Mouse (Mus musculus) CH12.LX (cell line): Measurements from ENCODE around the gene Lancl1. TPM values are rescaled to one million over a fixed set of nuclear protein-coding genes. Genes with fewer than 3 reads are reported as not detected.

Experiments
- DNase-seq: peaks from one replicate; pipeline ENCODE4 v3.0.0-alpha.2; 2013; ENCODE audit errors: extremely low read depth
- H3K27ac ChIP-seq: 2 replicates; pipeline ENCODE4 v1.5.1; 2012; ENCODE audit warnings: low read depth, mild to moderate bottlenecking, control low read depth, moderate library complexity; ENCODE audit not compliant: insufficient read depth
- H3K27me3 ChIP-seq: replicated peaks from 2 replicates; pipeline ENCODE3; 2012; ENCODE audit warnings: inconsistent platforms
- H3K36me3 ChIP-seq, 2 experiments: replicated peaks in 1 of 2; 2 replicates each; pipeline versions ENCODE3 to v1.6.1; 2012; ENCODE audit warnings: inconsistent platforms in 1 of 2, low read length in 1 of 2, mild to moderate bottlenecking in 1 of 2, mixed read lengths in 1 of 2, moderate library complexity in 1 of 2; ENCODE audit not compliant: control insufficient read depth in 1 of 2, insufficient read depth in 1 of 2
- H3K4me1 ChIP-seq, 2 experiments: 2 replicates each; pipeline ENCODE4 v1.6.1; 2012; ENCODE audit warnings: inconsistent platforms in 1 of 2, moderate library complexity in 1 of 2; ENCODE audit not compliant: insufficient read depth in 2 of 2, control insufficient read depth in 1 of 2
- H3K4me2 ChIP-seq: 2 replicates; pipeline ENCODE4 v1.6.1; 2012; ENCODE audit warnings: low read depth, mild to moderate bottlenecking, control low read depth; ENCODE audit not compliant: poor library complexity, insufficient read depth, severe bottlenecking
- H3K4me3 ChIP-seq, 3 experiments: fragments of 150-350 bp in 1 of 3; sonication (generic) in 1 of 3; replicated peaks in 1 of 3; 2 replicates each; pipeline versions ENCODE3 to v1.5.1; 2011 to 2012; ENCODE audit warnings: low read depth in 2 of 3, low read length in 2 of 3, mild to moderate bottlenecking in 2 of 3, moderate library complexity in 2 of 3, control low read depth in 1 of 3, improper control_type of control experiment in 1 of 3, inconsistent platforms in 1 of 3, mixed read lengths in 1 of 3; ENCODE audit not compliant: poor library complexity in 1 of 3
- H3K79me2 ChIP-seq: replicated peaks from 2 replicates; pipeline ENCODE4 v1.6.1; 2012; ENCODE audit warnings: mild to moderate bottlenecking, moderate library complexity; ENCODE audit not compliant: control insufficient read depth, poor library complexity, insufficient read depth, severe bottlenecking; ENCODE audit errors: extremely low read depth
- H3K9ac ChIP-seq: 2 replicates; pipeline ENCODE4 v1.6.1; 2012; ENCODE audit warnings: low read depth, mild to moderate bottlenecking, control low read depth, moderate library complexity; ENCODE audit not compliant: insufficient read depth
- H3K9me3 ChIP-seq: replicated peaks from 2 replicates; pipeline ENCODE3; 2012; ENCODE audit warnings: low read length, inconsistent platforms, mixed read lengths
- BHLHE40 ChIP-seq: IDR thresholded peaks from 2 replicates; pipeline ENCODE4 v1.6.1; 2011; ENCODE audit warnings: mild to moderate bottlenecking, low read depth, low read length, improper control_type of control experiment
- CHD1 ChIP-seq: IDR thresholded peaks from 2 replicates; pipeline ENCODE4 v1.6.1; 2012; ENCODE audit warnings: low read depth, low read length, improper control_type of control experiment, inconsistent platforms
- CTCF ChIP-seq, 2 experiments: IDR thresholded peaks in 1 of 2; conservative IDR thresholded peaks in 1 of 2; 2 replicates each; pipeline ENCODE4 v1.5.1; 2011 to 2012; ENCODE audit warnings: low read depth in 2 of 2, low read length in 2 of 2, improper control_type of control experiment in 1 of 2, inconsistent platforms in 1 of 2, mild to moderate bottlenecking in 1 of 2, moderate library complexity in 1 of 2
- E2F4 ChIP-seq: IDR thresholded peaks from 2 replicates; pipeline ENCODE4 v1.6.1; 2011; ENCODE audit warnings: low read depth, low read length, improper control_type of control experiment; ENCODE audit not compliant: insufficient replicate concordance
- EP300 ChIP-seq: IDR thresholded peaks from 2 replicates; pipeline ENCODE4 v1.6.1; 2011; ENCODE audit warnings: low read length, improper control_type of control experiment
- ETS1 ChIP-seq: conservative IDR thresholded peaks from 2 replicates; pipeline ENCODE4 v1.6.1; 2012; ENCODE audit warnings: low read depth, mild to moderate bottlenecking, inconsistent platforms, low read length, improper control_type of control experiment, moderate library complexity
- GABPA ChIP-seq: IDR thresholded peaks from 2 replicates; pipeline ENCODE4 v1.6.1; 2012; ENCODE audit warnings: low read depth, low read length, improper control_type of control experiment, inconsistent platforms; ENCODE audit not compliant: insufficient replicate concordance
- IRF4 ChIP-seq: IDR thresholded peaks from 2 replicates; pipeline ENCODE4 v1.6.1; 2014; ENCODE audit warnings: low read depth, mild to moderate bottlenecking, inconsistent platforms, low read length, improper control_type of control experiment
- JUND ChIP-seq: conservative IDR thresholded peaks from 2 replicates; pipeline ENCODE4 v1.6.1; 2011; ENCODE audit warnings: low read depth, low read length, improper control_type of control experiment
- MAFK ChIP-seq: IDR thresholded peaks from 2 replicates; pipeline ENCODE4 v1.6.1; 2011; ENCODE audit warnings: low read length, improper control_type of control experiment; ENCODE audit not compliant: insufficient replicate concordance
- MAX ChIP-seq: IDR thresholded peaks from 2 replicates; pipeline ENCODE4 v1.6.1; 2011; ENCODE audit warnings: low read length, improper control_type of control experiment
- MYC ChIP-seq: IDR thresholded peaks from 2 replicates; pipeline ENCODE4 v1.6.1; 2011; ENCODE audit warnings: low read depth, mild to moderate bottlenecking, improper control_type of control experiment, low read length
- NELFE ChIP-seq: IDR thresholded peaks from 2 replicates; pipeline ENCODE4 v1.6.1; 2011; ENCODE audit warnings: low read depth, low read length, improper control_type of control experiment
- NRF1 ChIP-seq: IDR thresholded peaks from 2 replicates; pipeline ENCODE4 v1.6.1; 2014; ENCODE audit warnings: low read depth, mild to moderate bottlenecking, inconsistent platforms, low read length, improper control_type of control experiment, moderate library complexity
- PAX5 ChIP-seq: IDR thresholded peaks from 2 replicates; pipeline ENCODE4 v1.6.1; 2012; ENCODE audit warnings: low read length, inconsistent platforms, mixed read lengths
- TBP ChIP-seq: conservative IDR thresholded peaks from 2 replicates; pipeline ENCODE4 v1.6.1; 2011; ENCODE audit warnings: low read depth, low read length, improper control_type of control experiment
- USF1 ChIP-seq: IDR thresholded peaks from 2 replicates; pipeline ENCODE4 v1.6.1; 2014; ENCODE audit warnings: low read depth, mild to moderate bottlenecking, inconsistent platforms, low read length, improper control_type of control experiment
- USF2 ChIP-seq: conservative IDR thresholded peaks from 2 replicates; pipeline ENCODE4 v1.6.1; 2011; ENCODE audit warnings: low read depth, low read length, improper control_type of control experiment
- ZC3H11A ChIP-seq: IDR thresholded peaks from 2 replicates; pipeline ENCODE4 v1.6.1; 2012; ENCODE audit warnings: low read depth, mild to moderate bottlenecking, inconsistent platforms, low read length, improper control_type of control experiment
- ZNF384 ChIP-seq: IDR thresholded peaks from 2 replicates; pipeline ENCODE4 v1.6.1; 2012; ENCODE audit warnings: low read depth, low read length, improper control_type of control experiment, inconsistent platforms
- dilution Hi-C: fragments of 300-500 bp; cut with MboI; formaldehyde crosslinking; loops from 2 replicates; pipeline ENCODE4 v1.14.3; 2020; ENCODE audit warnings: low sequenced_read_pairs; ENCODE audit not compliant: extremely low pct_unique_long_range_greater_than_20kb, extremely low pct_ligation_motif_present
- in situ Hi-C: fragments of 300-500 bp; cut with MboI; formaldehyde crosslinking; loops from 3 replicates; pipeline ENCODE4 v1.14.3; 2019; ENCODE audit warnings: low sequenced_read_pairs, low pct_ligation_motif_present, low pct_unique_long_range_greater_than_20kb, mixed read lengths
- polyA plus RNA-seq: library from polyadenylated mRNA; unstranded; fragments of >175 nt; gene quantifications from 2 replicates; pipeline ENCODE4 v1.2.1, GENCODE M21; 2012; ENCODE audit warnings: low read depth; ENCODE audit not compliant: insufficient read length
- total RNA-seq, 2 experiments: library from RNA; depleted of rRNA; stranded (reverse); fragments of 300-350 nt in 1 of 2; fragments of >200 nt in 1 of 2; gene quantifications; 2 replicates each; pipeline ENCODE4 v1.2.3; 2012 to 2014

Lancl1 gene
- total and polyA plus RNA-seq, 3 experiments: 35.8 to 55.4 (median 52.8) TPM

DNA sequence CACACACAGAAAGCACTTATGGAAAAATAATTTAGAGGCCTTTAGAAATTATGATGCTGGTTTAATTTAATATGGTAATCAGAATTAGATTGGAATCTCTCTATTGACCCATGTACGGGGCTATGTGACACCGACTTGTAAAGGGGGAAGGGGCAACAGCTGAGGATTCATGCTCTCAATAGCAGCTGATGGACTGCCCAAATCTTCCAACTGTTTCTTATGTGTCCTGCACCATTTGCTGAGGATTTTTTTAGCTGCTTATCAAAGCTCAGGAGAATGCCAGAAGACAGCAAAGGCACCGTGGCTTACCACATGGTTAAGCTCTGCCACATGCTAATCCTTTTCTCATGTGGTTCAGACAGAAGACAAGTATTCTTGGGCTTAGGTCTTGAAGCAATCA, 87.6 kb downstream of the Lancl1 start:
- in situ Hi-C loops (no loop called here), dilution Hi-C loops (no loop called here)
- Histone ChIP-seq H3K9ac (no peak overlapping the region), H3K79me2 (no peaks in the 10 kb centered on the region), H3K4me3 (no peak overlapping the region), H3K27ac (no peak overlapping the region), H3K9me3 (peaks cover 7% of the 10 kb centered on the region), H3K36me3 (no peaks in the 10 kb centered on the region), H3K4me2 (no peak overlapping the region), H3K27me3 (no peaks in the 10 kb centered on the region), H3K4me1 (no peaks in the 10 kb centered on the region)
- TF ChIP-seq IRF4 (no peak), PAX5 (no peak), GABPA (no peak), USF2 (no peak), ETS1 (no peak), CHD1 (no peak), TBP (no peak), NELFE (no peak), EP300 (no peak), MAFK (no peak), MAX (no peak), ZC3H11A (no peak), BHLHE40 (no peak), CTCF (conservative IDR thresholded peaks at IDR 0.05 in 1 of 2, IDR thresholded peaks at IDR 0.05 in 1 of 2; ENCODE audit: low read depth in 2 of 2, low read length in 2 of 2) (no peak), USF1 (no peak), E2F4 (no peak), ZNF384 (no peak), MYC (no peak), JUND (no peak), NRF1 (no peak)
- DNase-seq: no peak

Other genes starting within 250 kb of the Lancl1 start
- gene Kansl1l, start 221.3 kb downstream of the Lancl1 start, total RNA-seq (2012; rRNA removed): 2.8 and 3.3 TPM in 2 replicates
- 6.0 and 6.9 TPM in 2 replicates for gene Kansl1l, start 221.3 kb downstream of the Lancl1 start, total RNA-seq (2014; rRNA removed)
- gene Kansl1l, start 221.3 kb downstream of the Lancl1 start, polyA plus RNA-seq: 3.5 and 3.6 TPM in 2 replicates
- 18.8 and 24.7 TPM in 2 replicates for gene Acadl, start 175.6 kb downstream of the Lancl1 start, total RNA-seq (2012; rRNA removed)
- 26.2 and 28.4 TPM in 2 replicates for gene Acadl, start 175.6 kb downstream of the Lancl1 start, total RNA-seq (2014; rRNA removed)
- gene Acadl, start 175.6 kb downstream of the Lancl1 start, polyA plus RNA-seq: 58.9 and 62.6 TPM in 2 replicates
- gene Myl1, start 93.5 kb downstream of the Lancl1 start, total RNA-seq (2012; rRNA removed): not detected in 2 replicates
- gene Myl1, start 93.5 kb downstream of the Lancl1 start, total RNA-seq (2014; rRNA removed): not detected in 2 replicates
- gene Myl1, start 93.5 kb downstream of the Lancl1 start, polyA plus RNA-seq: not detected in 2 replicates
- gene Cps1, start 84.2 kb upstream of the Lancl1 start, total RNA-seq (2012; rRNA removed): 0.13 TPM in 2 replicates
- 0.05 TPM in 1 of 2 replicates, not detected in the other for gene Cps1, start 84.2 kb upstream of the Lancl1 start, total RNA-seq (2014; rRNA removed)
- not detected in 2 replicates for gene Cps1, start 84.2 kb upstream of the Lancl1 start, polyA plus RNA-seq